Mouse (Mus musculus) liver, adult 2 months (tissue): ENCODE data around the gene Dnajc3. TPM values are rescaled to one million over a fixed set of nuclear protein-coding genes. Genes with fewer than 3 reads are reported as not detected.
A peak's percentile ranks its signal among the peaks of the same experiment; 100 is the strongest.

Experiments used
- DNase-seq: peaks from one replicate; pipeline ENCODE4 v3.0.0-alpha.2; 2011; ENCODE audit warnings: low read depth, low spot score; ENCODE audit errors: extremely low read depth
- H3K27ac ChIP-seq: fragments of 200-500 bp; replicated peaks from 2 replicates; pipeline ENCODE4 v1.5.1; 2012; ENCODE audit warnings: low read depth, mild to moderate bottlenecking, control low read depth, inconsistent platforms, low read length; ENCODE audit not compliant: insufficient read depth
- H3K27me3 ChIP-seq: fragments of 200-500 bp; 2 replicates; pipeline ENCODE4 v1.6.1; 2012; ENCODE audit warnings: mild to moderate bottlenecking, moderate library complexity, low read length, inconsistent platforms; ENCODE audit not compliant: control insufficient read depth, insufficient read depth
- H3K36me3 ChIP-seq: fragments of 200-500 bp; 2 replicates; pipeline ENCODE4 v1.6.1; 2012; ENCODE audit warnings: low read length, inconsistent platforms; ENCODE audit not compliant: control insufficient read depth, insufficient read depth
- H3K4me1 ChIP-seq: fragments of 200-500 bp; 2 replicates; pipeline ENCODE4 v1.6.1; 2011; ENCODE audit warnings: low read length; ENCODE audit not compliant: control insufficient read depth, insufficient read depth
- H3K4me3 ChIP-seq: fragments of 200-500 bp; 2 replicates; pipeline ENCODE4 v1.5.1; 2011; ENCODE audit warnings: low read depth, mild to moderate bottlenecking, control low read depth, low read length, moderate library complexity; ENCODE audit not compliant: insufficient read depth
- H3K79me2 ChIP-seq: fragments of 200-500 bp; 2 replicates; pipeline ENCODE4 v1.6.1; 2012; ENCODE audit warnings: inconsistent platforms, mild to moderate bottlenecking, low read length, moderate library complexity; ENCODE audit not compliant: control insufficient read depth, insufficient read depth
- H3K9ac ChIP-seq: fragments of 200-500 bp; 2 replicates; pipeline ENCODE4 v1.6.1; 2012; ENCODE audit warnings: low read depth, mild to moderate bottlenecking, control low read depth, inconsistent platforms, low read length
- CTCF ChIP-seq: fragments of 200-500 bp; IDR thresholded peaks from 2 replicates; pipeline ENCODE4 v1.5.1; 2011; ENCODE audit warnings: low read depth, low read length, control low read depth
- POLR2A ChIP-seq: fragments of 200-500 bp; IDR thresholded peaks from 2 replicates; pipeline ENCODE4 v1.6.1; 2011; ENCODE audit warnings: low read length, control low read depth; ENCODE audit not compliant: insufficient read depth; ENCODE audit errors: extremely low read depth
- WGBS: fragments of 180-500 bp; shearing (Covaris S2); methylation state at CpG from one replicate; pipeline ENCODE4 v1.1.7; 2018; 5-methylcytosine and 5-hydroxymethylcytosine counted together
- polyA plus RNA-seq: library from polyadenylated mRNA; depleted of rRNA; stranded (reverse); fragments of >200 nt; gene quantifications from 2 replicates; pipeline ENCODE4 v1.2.3, GENCODE M21; 2012
- total RNA-seq: library from RNA; depleted of rRNA; stranded (reverse); fragments of >200 nt; gene quantifications from 2 replicates; pipeline ENCODE4 v1.2.3, GENCODE M21; 2014

Gene Dnajc3
- total and polyA plus RNA-seq, 2 experiments: 32.4 to 159 TPM

DNA sequence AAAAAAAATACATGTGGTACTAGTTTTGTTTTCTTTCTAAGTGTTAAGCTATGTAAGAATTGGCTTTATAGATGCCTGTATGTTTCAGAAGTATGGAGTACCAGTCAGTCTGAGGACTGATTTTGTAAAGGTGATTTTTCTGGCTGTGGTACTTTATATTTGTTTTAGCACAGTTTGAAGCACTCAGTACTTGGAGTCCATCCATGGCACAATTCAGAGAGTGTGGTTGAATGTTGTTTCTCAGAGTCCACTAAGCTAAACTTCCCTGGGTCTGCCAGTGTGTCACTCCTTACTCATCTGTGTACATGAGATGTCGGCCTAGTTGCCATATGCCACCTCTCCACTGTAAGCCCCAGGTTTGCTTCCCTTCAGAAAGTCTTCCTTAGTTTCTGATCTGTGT, 11.1 kb downstream of the Dnajc3 start:
- TF ChIP-seq CTCF (no peak), POLR2A (no peak)
- no peak overlapping the region for H3K27ac ChIP-seq
- H3K4me3 ChIP-seq: no peak overlapping the region
- no peaks in the 10 kb centered on the region for H3K27me3 ChIP-seq
- H3K4me1 ChIP-seq: peaks cover 34% of the 10 kb centered on the region
- H3K9ac ChIP-seq: no peak overlapping the region
- WGBS: 21% methylated on average over 1 of the region's 1 CpGs
- H3K79me2 ChIP-seq: peaks cover 34% of the 10 kb centered on the region
- peaks cover 5% of the 10 kb centered on the region; the same call in 1 of the 2 replicates for H3K36me3 ChIP-seq
- peak; percentile 91 for DNase-seq

DNA sequence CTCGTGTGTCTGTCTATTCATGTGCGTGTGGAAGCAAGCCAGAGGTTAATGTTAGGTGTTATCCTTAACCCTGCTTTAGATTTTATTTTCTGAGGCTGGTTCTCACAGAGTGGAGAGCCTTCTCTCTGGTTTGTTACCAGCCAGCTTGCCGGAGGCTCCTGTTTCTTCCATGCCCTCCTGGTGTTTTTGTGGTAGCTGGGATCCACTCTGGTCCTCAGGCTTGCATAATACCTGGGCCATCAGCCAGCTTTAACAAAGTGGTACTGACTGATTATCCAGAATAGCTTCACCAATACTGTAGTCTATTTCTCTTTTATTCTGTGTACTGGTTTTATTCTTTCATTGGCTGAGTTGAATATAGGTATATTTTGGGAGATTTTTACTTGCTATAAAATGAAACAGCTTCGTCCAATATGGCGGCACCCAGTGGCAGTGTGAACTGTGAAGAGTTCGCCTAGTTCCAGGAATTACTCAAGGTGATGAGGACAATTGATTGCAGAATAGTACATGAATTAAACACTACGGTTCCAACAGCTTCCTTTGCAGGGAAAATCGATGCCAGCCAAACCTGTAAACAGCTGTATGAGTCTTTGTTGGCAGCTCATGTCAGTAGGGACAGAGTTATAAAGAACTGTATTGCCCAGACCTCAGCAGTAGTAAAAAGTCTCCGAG, 14.3 kb downstream of the Dnajc3 start:
- TF ChIP-seq POLR2A: no peak
- Histone ChIP-seq H3K27me3 (no peaks in the 10 kb centered on the region), H3K36me3 (peaks cover 19% of the 10 kb centered on the region), H3K9ac (peak overlapping the region; percentile 36; the same call in 1 of the 2 replicates), H3K4me1 (peaks cover 20% of the 10 kb centered on the region), H3K27ac (peak overlapping the region; percentile 83), H3K79me2 (peaks cover 22% of the 10 kb centered on the region; the same call in 1 of the 2 replicates), H3K4me3 (no peak overlapping the region)
- peak; percentile 90 for DNase-seq
- WGBS: 38% methylated on average over 9 of the region's 9 CpGs

DNA sequence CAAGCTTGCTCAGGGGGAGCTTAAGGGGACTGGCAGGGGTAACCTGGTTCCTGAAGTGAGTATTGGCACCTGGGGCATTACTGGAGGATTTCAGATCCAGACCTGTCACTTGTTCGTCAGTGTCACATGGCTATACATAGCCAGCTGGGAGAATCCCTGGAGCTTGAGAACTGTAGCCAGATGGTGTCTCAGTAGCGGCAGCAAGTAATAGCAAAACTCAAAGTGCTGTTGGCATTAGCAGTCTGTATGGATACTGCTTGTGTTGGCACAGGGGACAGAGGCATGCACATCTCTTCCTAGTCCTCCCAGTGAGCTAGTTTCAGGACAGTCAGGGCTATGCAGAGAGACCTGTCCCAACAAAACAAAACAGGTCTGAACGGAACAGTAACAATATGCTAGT, 20.2 kb downstream of the Dnajc3 start:
- Histone ChIP-seq H3K27me3 (no peaks in the 10 kb centered on the region), H3K9ac (no peak overlapping the region), H3K36me3 (peaks cover 57% of the 10 kb centered on the region), H3K79me2 (peaks cover 4% of the 10 kb centered on the region; the same call in 1 of the 2 replicates), H3K4me3 (no peak overlapping the region), H3K4me1 (no peaks in the 10 kb centered on the region), H3K27ac (no peak overlapping the region)
- no peak for DNase-seq
- TF ChIP-seq POLR2A (no peak), CTCF (no peak)
- 96% methylated on average over 3 of the region's 3 CpGs for WGBS

DNA sequence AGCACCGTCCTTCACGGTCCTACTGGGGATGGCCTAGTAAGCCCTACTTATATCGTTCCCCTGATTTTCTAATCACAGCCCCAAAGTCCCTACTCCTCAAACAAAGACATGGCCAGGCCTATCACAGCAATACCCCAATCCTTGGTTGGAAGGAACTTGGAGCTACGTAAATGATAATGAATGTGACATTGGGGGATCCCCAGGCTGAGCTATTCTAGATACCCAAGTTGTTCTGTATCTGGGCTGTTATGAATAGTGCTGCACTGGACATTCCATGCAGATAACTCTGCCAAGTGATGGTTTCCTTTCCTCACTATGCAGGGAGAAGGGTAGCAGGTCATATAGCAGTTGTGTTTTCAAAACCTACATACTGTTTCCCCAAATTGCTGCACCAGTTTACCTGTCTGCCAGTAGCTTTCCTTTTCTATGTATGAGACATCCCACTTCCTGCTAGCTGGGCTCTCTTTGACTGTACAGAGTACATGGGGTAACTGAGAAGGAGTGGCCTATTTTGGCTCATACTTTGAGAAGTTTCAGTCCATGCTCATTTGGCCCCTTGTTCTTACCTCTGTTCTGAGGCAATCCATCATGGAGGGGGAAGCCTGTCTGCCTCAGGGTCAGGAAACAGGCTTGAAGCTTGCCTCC, 27.7 kb downstream of the Dnajc3 start:
- DNase-seq: no peak
- no peak for TF ChIP-seq CTCF
- TF ChIP-seq POLR2A: no peak
- H3K36me3 ChIP-seq: peaks cover 59% of the 10 kb centered on the region
- no peaks in the 10 kb centered on the region for H3K27me3 ChIP-seq
- no peaks in the 10 kb centered on the region for H3K79me2 ChIP-seq
- H3K27ac ChIP-seq: no peak overlapping the region
- no peak overlapping the region for H3K4me3 ChIP-seq
- H3K4me1 ChIP-seq: no peaks in the 10 kb centered on the region
- H3K9ac ChIP-seq: no peak overlapping the region
- WGBS: 92% methylated on average over 4 of the region's 4 CpGs

DNA sequence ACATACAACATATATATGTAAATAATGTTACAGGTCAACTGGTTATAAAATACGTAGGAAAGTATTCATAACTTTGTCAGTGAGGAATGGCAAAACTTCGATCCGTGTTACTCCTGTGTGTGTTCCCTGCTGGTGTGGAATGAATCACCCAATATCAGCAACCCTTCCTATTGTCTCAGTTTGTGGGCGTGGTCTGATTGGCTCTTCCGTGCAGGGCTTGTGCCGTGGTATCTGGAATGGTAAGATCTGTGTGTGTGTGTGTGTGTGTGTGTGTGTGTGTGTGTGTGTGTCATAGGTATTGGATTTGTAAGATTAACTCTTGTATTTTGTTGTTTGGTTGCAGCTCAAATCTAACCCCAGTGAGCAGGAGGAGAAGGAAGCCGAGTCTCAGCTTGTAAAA, 29.9 kb downstream of the Dnajc3 start:
- TF ChIP-seq POLR2A: no peak
- no peak for TF ChIP-seq CTCF
- Histone ChIP-seq H3K27me3 (no peaks in the 10 kb centered on the region), H3K79me2 (no peaks in the 10 kb centered on the region), H3K4me3 (no peak overlapping the region), H3K9ac (no peak overlapping the region), H3K36me3 (peaks cover 63% of the 10 kb centered on the region), H3K27ac (no peak overlapping the region), H3K4me1 (no peaks in the 10 kb centered on the region)
- no peak for DNase-seq
- 80% methylated on average over 7 of the region's 7 CpGs for WGBS

DNA sequence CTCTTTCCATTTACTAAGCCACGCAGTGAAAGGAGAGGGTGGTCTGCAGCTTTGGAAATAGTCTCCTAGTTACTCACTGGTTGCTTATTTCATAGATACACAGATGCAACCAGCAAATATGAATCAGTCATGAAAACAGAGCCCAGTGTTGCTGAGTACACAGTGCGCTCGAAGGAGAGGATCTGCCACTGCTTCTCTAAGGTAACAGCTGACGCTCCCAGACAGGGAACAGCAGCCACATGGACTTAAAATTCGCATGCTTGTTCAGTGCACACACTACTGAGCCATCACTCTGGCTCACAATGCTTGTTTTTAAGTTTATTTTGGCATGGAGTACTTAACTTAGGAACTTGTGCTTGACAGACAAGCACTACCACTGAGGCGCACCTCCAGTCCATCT, 34.5 kb downstream of the Dnajc3 start:
- 83% methylated on average over 6 of the region's 6 CpGs for WGBS
- no peaks in the 10 kb centered on the region for H3K4me1 ChIP-seq
- TF ChIP-seq CTCF (no peak), POLR2A (no peak)
- no peak overlapping the region for H3K27ac ChIP-seq
- peaks cover 80% of the 10 kb centered on the region for H3K36me3 ChIP-seq
- no peak for DNase-seq
- H3K27me3 ChIP-seq: no peaks in the 10 kb centered on the region
- H3K79me2 ChIP-seq: no peaks in the 10 kb centered on the region
- H3K9ac ChIP-seq: no peak overlapping the region
- H3K4me3 ChIP-seq: no peak overlapping the region
